Mouse (Mus musculus) stomach, postnatal 0 days (tissue): ENCODE measurements around the gene Sipa1l2.

Source experiments
- CTCF ChIP-seq: IDR thresholded peaks from 2 replicates; pipeline ENCODE4 v1.5.1; 2016; ENCODE audit warnings: antibody characterized with exemption, low read depth, mild to moderate bottlenecking, moderate library complexity
- EP300 ChIP-seq: optimal IDR thresholded peaks from 2 replicates; pipeline ENCODE3; 2016; ENCODE audit warnings: antibody characterized with exemption

DNA sequence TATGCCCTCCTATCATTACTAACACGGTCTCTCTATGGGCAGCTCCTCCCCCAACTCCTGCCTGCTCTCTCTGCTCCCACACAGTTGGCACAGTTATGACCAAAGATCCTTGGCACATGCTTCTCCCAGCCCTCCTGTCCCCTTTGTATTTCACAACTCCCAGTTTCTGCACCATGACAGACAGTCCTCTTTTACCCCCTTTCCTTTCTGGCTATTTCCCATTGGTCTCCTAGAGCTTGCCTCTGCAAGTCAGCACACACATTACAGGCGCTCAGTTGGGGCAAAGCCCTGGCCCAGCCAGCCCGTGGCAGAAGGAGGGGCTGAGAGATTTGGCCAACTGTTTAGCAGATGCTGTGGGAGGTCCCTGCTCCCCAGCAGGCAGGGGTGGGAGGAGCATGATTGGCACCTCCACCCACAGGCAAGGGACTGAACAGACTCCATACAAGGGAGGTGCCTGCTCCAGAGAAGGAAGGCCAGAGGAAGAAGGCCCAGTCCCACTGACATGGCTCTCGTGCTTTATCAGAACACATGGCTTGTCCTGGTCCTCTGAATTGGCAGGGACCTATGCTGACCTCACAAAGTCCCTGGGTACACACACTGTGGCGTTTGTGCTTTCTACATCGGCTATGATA, 184.0 kb downstream of the Sipa1l2 start:
- no peak for TF ChIP-seq EP300
- no peak for TF ChIP-seq CTCF
